Mouse (Mus musculus): ENCODE results near the gene Glmp.
A peak's percentile ranks its signal among the peaks of the same experiment; 100 is the strongest.
"Not testable (repeated sequence)": the region's sequence is repeated elsewhere in the genome, so short reads cannot be mapped to it uniquely, and the experiment has no call there.

Glmp gene

DNA sequence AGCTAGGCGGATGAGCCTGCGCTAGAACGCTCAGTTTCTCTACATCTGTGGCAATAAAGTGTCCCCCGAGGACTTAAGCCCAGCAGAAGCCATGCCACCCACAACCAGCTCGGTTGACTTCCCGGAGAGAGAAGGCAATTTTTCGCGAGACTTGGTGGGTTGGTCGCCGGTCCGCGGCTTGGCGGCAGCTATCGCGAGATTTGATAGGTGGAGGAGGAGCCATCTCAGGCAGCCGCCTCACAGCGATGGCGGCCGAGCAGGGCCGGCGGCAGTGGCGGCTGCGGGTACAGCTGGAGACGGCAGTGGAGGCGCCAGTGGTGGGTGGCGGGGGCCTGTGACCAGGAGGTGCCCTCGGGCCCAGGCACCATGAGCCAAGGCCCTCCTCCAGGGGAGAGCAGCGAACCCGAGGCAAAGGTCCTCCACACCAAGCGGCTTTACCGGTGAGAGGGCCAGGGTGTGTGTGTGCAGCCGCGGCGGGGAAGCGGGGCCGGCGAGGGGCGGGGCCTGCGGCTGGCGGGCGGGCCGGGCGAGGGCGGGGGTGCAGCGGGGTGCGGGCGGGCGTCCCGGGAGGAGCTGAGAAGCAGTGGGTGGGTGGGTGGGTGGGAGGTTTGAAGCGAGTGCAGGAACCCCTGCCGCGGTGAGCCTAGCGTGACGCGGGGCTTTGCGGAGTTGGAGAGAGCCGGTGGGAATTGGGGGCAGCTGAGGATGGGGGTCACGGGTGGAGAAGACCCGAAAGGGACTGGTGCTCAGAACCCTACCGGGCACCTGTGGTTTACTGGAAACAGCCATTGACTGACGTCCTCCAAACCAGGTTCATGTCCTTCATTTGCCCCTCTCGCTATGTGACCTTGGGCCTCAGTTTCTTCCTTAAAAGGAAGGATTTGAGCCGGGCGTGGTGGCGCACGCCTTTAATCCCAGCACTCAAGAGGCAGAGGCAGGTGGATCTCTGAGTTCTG lies 11.5 kb downstream of the Glmp start, which contains the start of the genes Tmem79 and Smg5:
Gene Tmem79 (minus strand): TSS at position 91 of the 956 bp plus-strand sequence.
Gene Smg5 (plus strand): TSS at position 203 of the 956 bp plus-strand sequence.
- DNase-seq = peak; percentile 97

DNA sequence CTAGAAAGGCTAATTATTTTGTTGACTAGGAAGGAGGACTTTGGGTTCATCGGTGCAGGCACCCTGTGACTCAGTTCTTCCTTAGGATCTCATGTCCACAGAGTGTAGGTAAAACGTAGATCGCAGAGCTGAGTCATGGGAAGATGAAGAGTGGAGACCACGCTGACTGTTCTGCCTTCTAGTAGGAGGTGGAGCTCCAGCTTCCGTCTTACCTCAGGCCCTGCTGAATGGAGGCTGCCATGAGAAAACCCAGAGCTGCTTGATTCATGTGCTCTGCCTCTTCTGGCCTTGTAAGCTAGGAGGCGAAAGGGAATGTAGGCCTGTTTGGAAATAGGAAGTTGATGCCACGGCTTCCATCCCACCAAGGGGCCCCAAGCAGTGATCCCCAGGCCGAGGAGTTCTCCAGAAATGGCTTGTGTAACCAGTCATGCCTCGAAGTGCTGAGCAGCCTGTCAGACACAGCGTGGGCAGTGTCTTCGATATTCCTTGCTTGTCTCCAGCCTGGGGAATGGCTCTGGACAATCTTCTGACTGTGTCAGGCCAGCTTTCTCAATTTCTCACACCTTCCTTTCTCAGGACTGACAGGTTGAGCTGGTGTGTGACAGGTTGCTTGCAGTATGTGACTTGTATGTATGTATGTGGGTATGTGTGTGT lies 12.7 kb downstream of the Glmp start:
- no peak for DNase-seq

- no peak for DNase-seq
These were observed 13.5 kb downstream of the Glmp start for GRCm38 (mm10) chr3:88338316-88338715.

GRCm38 (mm10) chr3:88339006-88339405 lies 14.2 kb downstream of the Glmp start:
- DNase-seq = no peak

GRCm38 (mm10) chr3:88350732-88351131 lies 25.9 kb downstream of the Glmp start:
- no peak for DNase-seq

GRCm38 (mm10) chr3:88352907-88353306 lies 28.1 kb downstream of the Glmp start:
- DNase-seq = no peak

- peak; percentile 48 to 55 for DNase-seq
These were observed 29.8 kb downstream of the Glmp start for GRCm38 (mm10) chr3:88354396-88355165.

GRCm38 (mm10) chr3:88359584-88359983 lies 34.8 kb downstream of the Glmp start:
- DNase-seq = no peak

DNA sequence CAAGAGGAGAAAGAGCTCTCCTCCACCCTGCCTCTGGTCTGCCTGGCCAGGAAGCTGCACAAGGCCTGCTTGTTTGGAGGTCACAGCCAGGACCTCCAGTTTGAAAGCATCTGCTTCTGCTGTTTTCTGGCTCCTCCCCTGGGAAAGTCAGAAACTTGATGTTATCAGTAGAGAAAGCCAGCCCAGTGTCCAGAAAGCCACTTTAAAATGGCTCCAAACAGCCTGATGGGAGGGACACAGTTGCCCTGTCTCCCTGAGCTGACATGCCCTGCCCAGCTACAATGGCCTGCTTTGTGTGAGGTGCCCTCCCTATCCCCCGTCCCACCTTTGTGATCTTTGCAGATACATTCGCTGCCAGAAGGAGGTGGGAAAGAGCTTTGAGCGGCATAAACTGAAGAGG lies 35.2 kb downstream of the Glmp start:
- no peak for DNase-seq

DNA sequence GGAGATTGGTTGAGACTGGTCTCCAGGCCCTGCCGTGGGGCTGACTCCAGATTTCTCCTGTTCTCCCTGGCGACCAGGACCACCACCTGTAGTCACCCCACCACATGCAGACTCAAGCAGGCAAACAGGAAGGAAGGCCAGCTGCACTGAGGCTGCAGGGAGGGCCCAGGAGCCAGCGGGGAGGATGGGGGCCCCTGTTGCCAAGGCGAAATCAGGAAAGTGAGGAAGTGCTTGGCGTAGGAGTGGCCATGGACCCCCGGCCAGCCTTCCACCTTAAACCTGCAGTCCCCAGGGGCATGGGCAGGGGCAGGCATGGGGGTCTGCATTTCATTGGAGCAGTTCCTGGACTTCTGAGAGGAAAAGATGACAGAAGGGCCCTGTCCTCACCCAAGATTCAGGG lies 36.3 kb downstream of the Glmp start:
- DNase-seq = no peak

DNA sequence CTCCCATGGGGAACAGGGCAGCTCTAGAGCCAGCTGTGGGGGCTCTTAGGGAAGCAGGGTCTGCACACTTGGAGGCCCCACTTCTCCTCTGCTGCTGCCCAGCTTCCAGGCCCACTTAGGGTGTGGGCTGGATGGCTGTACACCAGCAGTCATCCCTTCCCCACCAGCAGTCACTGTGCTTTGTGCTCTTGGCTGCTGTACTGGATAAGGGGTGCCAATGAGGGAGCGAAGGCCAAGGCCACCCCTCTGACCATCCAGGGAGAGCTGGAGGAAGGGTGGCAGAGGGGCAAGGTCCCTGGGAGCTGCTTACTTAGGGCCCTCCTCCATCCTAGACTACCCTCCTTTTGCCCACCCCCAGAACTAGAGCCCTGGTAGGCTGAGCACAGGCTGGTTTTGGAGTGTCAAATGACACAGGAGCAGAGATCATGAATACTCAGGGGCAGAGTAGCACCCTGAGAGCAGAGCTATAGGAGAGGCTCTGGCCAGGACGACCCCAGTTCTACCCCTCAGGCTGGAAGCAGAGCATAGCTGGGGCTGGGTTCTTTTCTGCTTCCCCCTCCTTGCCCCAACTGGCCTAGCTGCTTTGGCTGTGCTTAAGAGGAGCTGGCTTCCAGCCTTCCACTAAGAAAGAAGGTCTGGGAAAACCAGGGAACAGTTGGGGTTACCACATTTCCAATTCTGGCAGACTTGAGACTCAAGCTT lies 36.9 kb downstream of the Glmp start:
- DNase-seq = no peak

DNA sequence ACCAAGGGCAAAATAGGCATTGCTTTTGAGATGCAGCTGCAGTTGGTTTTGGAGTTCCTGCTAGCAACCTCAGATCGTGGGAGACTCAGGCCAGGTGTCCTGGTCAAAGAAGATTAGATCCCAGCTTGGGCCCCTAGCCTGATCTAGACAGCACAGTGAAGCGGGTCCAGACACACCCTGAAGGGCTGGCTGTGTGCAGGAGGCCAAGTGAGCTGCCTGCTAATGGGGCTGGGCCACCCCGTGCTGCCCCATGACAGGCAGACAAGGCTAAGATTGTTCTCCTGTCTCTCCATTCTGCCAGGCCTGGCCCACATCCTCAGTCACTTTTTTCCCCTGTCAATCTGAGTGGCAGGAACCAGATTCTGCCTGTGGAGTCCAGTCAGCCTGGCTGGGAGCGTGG lies 38.9 kb downstream of the Glmp start:
- no peak for DNase-seq

DNA sequence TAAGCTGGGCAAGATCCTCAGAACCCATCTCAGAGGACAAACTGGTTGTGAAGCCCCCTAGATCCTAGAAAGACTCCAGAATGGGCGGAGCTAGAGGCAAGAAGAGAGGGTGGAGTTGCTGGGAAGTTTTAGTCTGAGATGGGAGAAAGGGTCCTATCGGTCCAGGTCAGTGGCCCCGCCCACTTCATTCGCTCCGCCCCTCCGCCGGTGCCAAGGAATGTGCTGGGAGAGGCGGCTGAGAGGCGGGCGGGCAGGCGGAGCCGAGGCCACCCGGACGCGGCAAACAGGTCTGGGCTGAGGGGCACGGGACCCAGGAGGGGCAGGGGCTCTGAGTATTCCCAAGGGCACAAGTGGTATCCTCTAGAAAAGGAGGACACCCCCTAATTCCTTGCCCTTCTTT lies 39.5 kb downstream of the Glmp start, which contains the start of gene Paqr6:
Gene Paqr6 (plus strand): TSS at position 248 of the 400 bp plus-strand sequence.
- peak; percentile 75 to 88 for DNase-seq

- no peak for DNase-seq
These were observed 41.0 kb downstream of the Glmp start for GRCm38 (mm10) chr3:88365705-88366361.

DNA sequence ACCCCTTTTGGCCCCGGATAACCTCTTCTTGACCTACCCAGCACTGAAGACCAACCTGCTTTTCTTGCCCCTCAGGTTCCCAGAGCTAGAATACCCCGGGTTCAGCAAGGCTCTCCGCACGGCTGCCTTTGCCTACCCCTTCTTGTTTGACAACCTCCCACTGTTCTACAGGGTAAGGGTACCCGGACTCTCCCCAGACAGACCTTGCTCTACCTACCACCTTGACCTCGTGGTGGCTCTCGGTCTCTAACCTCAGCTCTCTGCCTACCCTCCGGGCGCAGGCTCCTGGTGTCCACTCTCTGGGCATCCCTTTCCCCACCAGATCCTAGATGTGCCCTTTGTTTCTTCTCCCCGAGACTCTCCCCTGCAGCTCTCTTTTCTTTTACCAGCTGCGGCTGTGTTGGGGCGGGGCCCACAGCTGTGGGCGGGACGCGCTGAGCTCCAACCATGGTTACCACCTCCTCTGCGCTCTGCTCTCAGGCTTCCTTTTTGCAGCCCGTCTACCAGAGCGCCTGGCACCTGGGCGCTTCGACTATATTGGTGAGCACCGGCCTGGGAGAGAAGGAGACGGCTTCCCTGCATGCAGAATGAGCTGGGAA lies 42.1 kb downstream of the Glmp start:
- DNase-seq = peak; percentile 35 to 66

DNA sequence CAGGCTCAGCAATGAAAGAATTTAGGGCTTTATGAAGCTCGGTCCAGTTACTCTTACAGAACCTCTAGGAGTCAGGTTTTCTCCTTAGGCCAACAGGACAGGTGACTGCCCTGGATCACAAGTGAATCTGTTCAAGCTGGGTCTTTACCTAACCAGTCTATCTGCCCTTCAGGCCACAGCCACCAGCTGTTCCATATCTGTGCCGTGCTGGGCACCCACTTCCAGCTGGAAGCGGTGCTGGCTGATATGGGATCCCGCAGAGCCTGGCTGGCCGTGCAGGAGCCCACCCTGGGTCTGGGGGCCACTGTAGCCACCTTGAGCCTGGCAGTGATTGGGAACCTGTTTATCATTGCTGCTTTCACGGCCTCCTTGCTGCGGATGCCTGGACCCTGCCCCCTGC lies 42.7 kb downstream of the Glmp start:
- DNase-seq = not testable (repeated sequence)

GRCm38 (mm10) chr3:88368511-88368910 lies 43.7 kb downstream of the Glmp start:
- DNase-seq = not testable (repeated sequence)

DNA sequence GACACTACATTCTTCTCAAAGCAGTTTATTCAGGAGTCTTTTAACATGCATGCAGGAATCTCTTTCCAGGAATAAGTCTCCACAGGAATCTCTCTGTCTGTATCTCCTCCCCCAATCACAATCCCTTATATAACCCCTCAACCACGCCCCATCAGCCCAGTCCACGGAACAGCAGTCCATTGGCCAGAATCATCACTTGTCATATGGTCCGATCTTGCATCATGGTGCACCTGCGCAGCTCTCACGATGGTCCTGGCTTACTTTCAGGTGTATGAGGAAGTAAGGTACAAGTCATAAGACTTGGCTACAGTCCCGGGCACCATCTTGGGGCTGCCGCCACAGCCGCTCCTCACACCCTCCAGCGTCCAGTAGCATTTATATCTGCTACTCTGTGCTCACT lies 47.8 kb downstream of the Glmp start, which contains the start of gene Bglap3:
Gene Bglap3 (minus strand): TSS at position 101 of the 400 bp plus-strand sequence.
- DNase-seq = not testable (repeated sequence)

DNA sequence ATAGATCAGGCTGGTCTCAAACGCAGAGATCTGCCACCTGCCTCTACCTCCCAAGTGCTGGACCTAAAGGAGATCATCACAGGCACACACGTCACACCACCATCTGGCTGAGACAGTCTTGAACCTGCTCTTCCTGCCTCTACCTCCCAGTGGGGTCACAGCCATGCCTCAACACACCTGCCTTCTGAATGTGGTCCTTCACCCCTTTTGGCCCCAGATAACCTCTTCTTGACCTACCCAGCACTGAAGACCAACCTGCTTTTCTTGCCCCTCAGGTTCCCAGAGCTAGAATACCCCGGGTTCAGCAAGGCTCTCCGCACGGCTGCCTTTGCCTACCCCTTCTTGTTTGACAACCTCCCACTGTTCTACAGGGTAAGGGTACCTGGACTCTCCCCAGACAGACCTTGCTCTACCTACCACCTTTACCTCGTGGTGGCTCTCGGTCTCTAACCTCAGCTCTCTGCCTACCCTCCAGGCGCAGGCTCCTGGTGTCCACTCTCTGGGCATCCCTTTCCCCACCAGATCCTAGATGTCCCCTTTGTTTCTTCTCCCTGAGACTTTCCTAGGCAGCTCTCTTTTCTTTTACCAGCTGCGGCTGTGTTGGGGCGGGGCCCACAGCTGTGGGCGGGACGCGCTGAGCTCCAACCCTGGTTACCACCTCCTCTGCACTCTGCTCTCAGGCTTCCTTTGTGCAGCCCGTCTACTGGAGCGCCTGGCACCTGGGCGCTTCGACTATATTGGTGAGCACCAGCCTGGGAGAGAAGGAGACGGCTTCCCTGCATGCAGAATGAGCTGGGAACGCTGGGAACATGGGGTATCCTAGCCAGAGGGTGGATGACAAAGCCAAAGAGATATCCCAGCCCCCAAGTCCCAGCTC lies 51.2 kb downstream of the Glmp start:
- peak; percentile 31 to 55 for DNase-seq

- not testable (repeated sequence) for DNase-seq
These were observed 51.8 kb downstream of the Glmp start for GRCm38 (mm10) chr3:88376644-88377043.

Data from kidney, postnatal 36 days (tissue).